Mouse (Mus musculus): ENCODE results near the gene Ptchd4.

Ptchd4 gene

DNA sequence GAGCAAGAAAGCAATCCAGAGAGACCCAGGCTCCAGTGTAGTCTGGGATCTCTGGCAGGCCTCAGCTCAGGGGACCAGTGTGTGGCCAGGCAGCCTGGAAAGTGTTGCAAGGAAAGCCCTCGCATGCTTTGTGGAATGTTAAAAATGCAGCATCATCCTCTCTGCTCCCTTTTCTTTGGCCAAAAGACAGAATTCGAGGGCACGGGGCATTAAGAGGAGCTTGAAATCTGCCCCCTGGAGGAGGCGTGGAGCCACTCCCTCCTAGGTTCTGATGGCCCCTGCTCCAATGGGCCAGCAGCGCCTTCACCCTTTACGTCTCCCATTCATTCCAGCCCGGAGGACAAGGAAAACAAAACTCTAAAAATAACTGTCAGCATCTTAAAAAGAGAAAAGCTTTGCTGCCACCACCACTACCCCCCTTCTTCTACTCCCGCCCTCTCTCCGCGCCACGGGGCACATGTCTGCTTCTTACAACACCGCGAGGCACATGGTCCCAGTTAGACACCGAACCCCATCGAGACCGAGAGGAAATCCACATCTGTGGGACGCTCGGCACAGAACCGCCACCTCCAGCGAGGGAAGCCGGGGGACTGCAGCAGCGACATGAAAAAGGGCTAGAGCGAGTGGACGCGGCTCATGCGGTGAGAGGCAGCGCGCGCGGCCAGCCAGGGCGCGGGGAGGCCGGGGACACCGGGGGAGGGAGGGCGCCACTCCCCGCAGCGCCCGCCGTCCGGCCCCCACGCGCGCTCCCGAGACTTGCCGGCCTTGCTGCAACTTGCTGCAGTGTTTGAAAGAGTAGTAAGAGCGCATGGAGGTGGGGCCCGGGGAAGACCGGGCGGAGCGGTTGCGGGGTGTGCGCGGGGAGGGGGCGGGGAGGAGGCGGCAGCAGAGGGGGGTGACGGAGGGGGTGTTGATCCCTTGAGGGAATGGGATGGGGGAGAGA, at the start of gene Ptchd4:
Gene Ptchd4 (plus strand): TSS at position 279 of the 943 bp plus-strand sequence.
- DNase-seq (ENCODE audit: low read depth, low spot score) = no peak

DNA sequence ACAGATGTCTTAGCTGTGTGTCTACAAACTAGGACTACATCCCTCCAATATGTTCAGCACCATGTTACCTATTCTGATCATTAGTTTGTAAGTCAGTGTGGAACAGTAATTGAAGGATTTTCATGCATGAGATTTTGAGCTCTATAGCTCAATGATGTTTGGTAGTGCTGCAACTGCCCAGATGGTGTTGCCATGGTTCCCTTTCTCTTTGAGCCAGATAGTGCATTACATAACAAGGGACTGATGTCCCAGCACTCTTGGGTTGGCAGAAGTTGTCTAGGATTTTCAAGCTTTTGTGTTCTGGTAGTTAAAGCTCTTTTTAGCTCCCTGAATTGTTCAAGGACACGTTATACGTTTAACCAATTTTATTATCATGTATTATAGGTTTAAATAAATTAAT, 38.9 kb upstream of the Ptchd4 start:
- DNase-seq (ENCODE audit: low read depth, low spot score) = no peak

GRCm38 (mm10) chr17:42284391-42284790, 31.4 kb upstream of the Ptchd4 start:
- DNase-seq (ENCODE audit: low read depth, low spot score) = no peak

- no peak for DNase-seq (ENCODE audit: low read depth, low spot score)
Measured at GRCm38 (mm10) chr17:42286255-42286654, 29.5 kb upstream of the Ptchd4 start.

GRCm38 (mm10) chr17:42290341-42290740, 25.4 kb upstream of the Ptchd4 start:
- no peak for DNase-seq (ENCODE audit: low read depth, low spot score)

GRCm38 (mm10) chr17:42291793-42292192, 24.0 kb upstream of the Ptchd4 start:
- DNase-seq (ENCODE audit: low read depth, low spot score) = no peak

GRCm38 (mm10) chr17:42297986-42298385, 17.8 kb upstream of the Ptchd4 start:
- DNase-seq (ENCODE audit: low read depth, low spot score) = no peak

- no peak for DNase-seq (ENCODE audit: low read depth, low spot score)
Measured at GRCm38 (mm10) chr17:42299681-42300080, 16.1 kb upstream of the Ptchd4 start.

GRCm38 (mm10) chr17:42303062-42303577, 12.6 kb upstream of the Ptchd4 start:
- no peak for DNase-seq (ENCODE audit: low read depth, low spot score)

GRCm38 (mm10) chr17:42304262-42304661, 11.5 kb upstream of the Ptchd4 start:
- no peak for DNase-seq (ENCODE audit: low read depth, low spot score)

DNA sequence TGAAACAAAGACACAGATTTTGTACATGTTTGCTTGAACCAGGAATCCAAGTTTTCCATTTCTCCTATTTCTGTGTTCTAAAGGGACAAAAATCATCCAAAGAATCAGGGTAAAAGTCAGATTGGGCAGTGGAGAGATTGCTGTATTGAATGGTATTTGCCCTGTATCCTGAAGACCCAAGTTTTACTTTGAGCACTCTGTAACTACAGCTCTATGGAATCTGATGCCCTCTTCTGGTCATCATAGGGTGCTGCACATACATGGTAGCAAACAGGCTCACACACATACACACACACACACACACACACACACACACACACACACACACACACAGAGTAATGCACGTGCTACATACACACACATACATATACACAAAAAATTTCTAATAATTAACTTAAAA, 8.7 kb upstream of the Ptchd4 start:
- no peak for DNase-seq (ENCODE audit: low read depth, low spot score)

DNA sequence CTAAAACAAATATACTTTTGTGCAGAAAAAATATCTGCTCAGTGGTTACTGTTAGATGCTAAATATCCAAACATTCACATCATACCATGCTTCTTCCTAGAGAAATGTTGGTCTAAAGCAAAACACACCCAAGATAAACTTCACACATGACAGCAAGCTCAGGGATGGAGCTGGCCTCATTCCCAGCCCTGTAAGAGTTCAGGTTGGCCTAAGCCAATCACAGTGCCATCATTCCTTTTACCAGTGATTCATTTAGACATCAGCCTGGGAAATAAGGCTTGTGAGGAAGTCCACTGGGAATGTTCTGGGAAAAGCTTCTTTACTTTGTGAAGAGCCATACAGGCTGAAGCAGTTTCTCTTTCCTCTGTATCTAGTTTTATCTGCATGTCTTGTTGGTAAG, 5.6 kb upstream of the Ptchd4 start:
- DNase-seq (ENCODE audit: low read depth, low spot score) = no peak

- DNase-seq (ENCODE audit: low read depth, low spot score) = no peak
Measured at GRCm38 (mm10) chr17:42316612-42316982, 850 bp downstream of the Ptchd4 start.

GRCm38 (mm10) chr17:42335787-42336186, 20.0 kb downstream of the Ptchd4 start:
- no peak for DNase-seq (ENCODE audit: low read depth, low spot score)

DNA sequence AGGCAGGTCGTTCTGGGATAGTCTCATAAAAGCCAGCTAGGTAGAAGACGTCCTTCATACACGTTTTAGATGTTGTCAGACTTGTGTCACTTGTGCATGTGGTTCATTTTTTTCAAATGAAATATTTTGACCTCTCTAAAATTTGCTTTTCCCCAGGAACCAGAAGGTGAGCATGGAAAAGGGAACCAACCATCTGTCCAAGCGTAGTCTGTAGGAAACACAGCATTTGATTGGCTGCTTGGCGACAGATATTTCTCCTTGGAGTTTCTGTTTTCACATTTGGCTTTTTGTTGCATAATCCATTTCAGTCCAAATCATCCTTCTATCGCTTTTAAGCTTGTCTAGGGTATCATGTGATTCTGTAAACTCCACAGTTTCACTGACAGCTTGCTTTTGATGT, 20.8 kb downstream of the Ptchd4 start:
- DNase-seq (ENCODE audit: low read depth, low spot score) = no peak

GRCm38 (mm10) chr17:42346027-42346426, 30.3 kb downstream of the Ptchd4 start:
- DNase-seq (ENCODE audit: low read depth, low spot score) = no peak

- DNase-seq (ENCODE audit: low read depth, low spot score) = no peak
Measured at GRCm38 (mm10) chr17:42358481-42358880, 42.7 kb downstream of the Ptchd4 start.

DNA sequence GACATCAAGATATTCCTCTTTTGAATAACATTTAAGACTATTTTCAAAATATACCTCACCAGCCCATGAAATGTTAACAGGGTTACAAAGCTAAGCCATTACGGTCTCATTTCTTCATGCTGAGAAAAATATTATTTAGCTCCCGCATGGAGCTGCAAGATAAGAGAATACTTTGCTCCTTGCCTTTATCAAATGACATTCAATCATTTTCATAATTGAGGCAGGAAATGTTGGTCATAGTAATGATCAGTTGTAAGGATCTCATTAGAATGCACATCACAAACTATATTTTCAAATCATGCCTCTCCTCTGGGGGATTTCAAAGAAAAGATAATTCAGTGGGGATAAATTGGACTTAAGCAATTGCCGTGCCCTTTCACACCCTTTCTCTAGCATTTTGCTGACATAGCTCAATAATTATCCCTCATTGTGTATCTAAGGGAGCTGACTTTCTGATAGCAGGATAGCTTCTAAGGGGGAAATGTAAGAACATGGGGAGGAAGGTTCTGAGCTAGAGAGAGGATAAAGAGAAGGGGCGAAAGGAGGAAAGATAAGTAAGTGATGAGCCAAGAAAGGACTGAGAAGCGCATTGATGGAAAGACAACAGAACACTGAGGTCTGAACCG, 47.5 kb downstream of the Ptchd4 start:
- DNase-seq (ENCODE audit: low read depth, low spot score) = no peak

GRCm38 (mm10) chr17:42364716-42365115, 49.0 kb downstream of the Ptchd4 start:
- DNase-seq (ENCODE audit: low read depth, low spot score) = no peak

DNA sequence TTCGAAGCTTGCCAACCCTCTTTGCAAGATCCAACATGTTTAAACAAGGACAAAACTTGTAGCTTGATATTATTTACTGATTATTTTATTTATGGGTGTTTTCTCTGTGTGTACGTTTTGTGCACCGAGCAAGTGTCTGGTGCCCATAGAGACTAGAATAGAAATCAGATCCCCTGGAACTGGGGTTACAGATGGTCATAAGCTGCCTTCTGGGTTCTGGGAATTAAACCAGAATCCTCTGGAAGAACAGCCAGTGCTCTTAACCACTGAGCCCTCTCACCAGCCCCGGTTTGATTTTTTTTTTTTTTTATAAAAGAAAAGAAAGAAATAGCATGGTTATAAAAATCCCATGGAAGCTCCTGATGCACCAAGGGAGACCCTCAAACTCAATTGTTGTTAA, 59.1 kb downstream of the Ptchd4 start:
- no peak for DNase-seq (ENCODE audit: low read depth, low spot score)

DNA sequence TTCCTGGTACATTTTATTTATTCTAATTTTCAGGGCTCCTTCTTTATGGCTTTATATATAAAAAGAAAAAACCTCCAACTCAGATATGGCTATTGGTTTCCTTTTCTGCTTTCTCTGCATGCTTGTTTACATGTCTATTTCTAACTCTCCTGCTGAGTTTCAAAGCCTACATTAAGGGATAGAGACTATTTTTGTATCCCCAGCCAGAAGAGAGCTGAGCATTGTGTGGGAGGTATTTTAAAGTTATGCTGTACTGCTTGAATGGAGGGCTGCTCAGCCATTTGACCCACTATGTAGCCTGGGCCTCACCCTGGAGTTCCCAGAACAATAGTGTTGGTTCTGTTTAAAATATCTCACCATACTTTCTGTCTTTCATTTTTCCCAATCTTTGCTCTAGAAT, 77.3 kb downstream of the Ptchd4 start:
- no peak for DNase-seq (ENCODE audit: low read depth, low spot score)

GRCm38 (mm10) chr17:42395299-42395698, 79.6 kb downstream of the Ptchd4 start:
- DNase-seq (ENCODE audit: low read depth, low spot score) = no peak

DNA sequence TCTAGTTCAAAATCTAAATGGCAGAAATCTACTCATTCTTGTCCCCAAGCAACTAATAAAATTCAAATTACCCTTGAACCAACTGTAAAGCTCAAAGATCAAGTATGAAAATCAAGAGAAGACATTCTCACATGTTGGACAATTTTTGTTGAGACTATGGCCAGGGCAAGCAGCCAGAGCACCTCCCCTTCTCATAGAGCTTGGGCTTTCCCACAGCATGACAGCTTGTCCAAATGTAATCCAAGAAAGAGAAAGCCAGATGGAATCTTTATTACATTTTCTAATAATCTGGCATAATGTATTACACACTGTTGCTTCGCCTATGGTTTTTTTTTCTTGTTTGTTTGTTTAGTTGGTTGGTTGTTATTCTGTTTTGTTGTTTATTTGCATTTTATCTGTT, 102.7 kb downstream of the Ptchd4 start:
- DNase-seq (ENCODE audit: low read depth, low spot score) = no peak
